Mouse (Mus musculus) neural tube, embryonic 13.5 days (tissue): ENCODE data around the gene Ypel3. TPM values are rescaled to one million over a fixed set of nuclear protein-coding genes. Genes with fewer than 3 reads are reported as not detected.

Experiments used
- ATAC-seq: fragments of 200-750 bp; cut with Nextera tagmentation; 2 replicates; pipeline ENCODE4 v1.8.0; 2017; ENCODE audit warnings: low read depth, mild to moderate bottlenecking, moderate TSS enrichment, moderate library complexity
- H3K27ac ChIP-seq: fragments of 300-500 bp; sonication (generic); replicated peaks from 2 replicates; pipeline ENCODE4 v1.5.1; 2015; ENCODE audit warnings: moderate library complexity, mild to moderate bottlenecking, inconsistent platforms
- H3K27me3 ChIP-seq: fragments of 300-500 bp; sonication (generic); 2 replicates; pipeline ENCODE4 v1.6.1; 2015; ENCODE audit warnings: mild to moderate bottlenecking, inconsistent platforms
- H3K36me3 ChIP-seq: fragments of 300-500 bp; sonication (generic); 2 replicates; pipeline ENCODE4 v1.6.1; 2015; ENCODE audit warnings: mild to moderate bottlenecking, inconsistent platforms
- H3K4me1 ChIP-seq: fragments of 300-500 bp; sonication (generic); replicated peaks from 2 replicates; pipeline ENCODE4 v1.6.1; 2015; ENCODE audit warnings: inconsistent platforms
- H3K4me2 ChIP-seq: fragments of 300-500 bp; sonication (generic); 2 replicates; pipeline ENCODE4 v1.6.1; 2015; ENCODE audit warnings: inconsistent platforms, mild to moderate bottlenecking, moderate library complexity
- H3K4me3 ChIP-seq: fragments of 300-500 bp; sonication (generic); 2 replicates; pipeline ENCODE4 v1.5.1; 2015; ENCODE audit warnings: mild to moderate bottlenecking, inconsistent platforms
- H3K9ac ChIP-seq: fragments of 300-500 bp; sonication (generic); 2 replicates; pipeline ENCODE4 v1.6.1; 2015; ENCODE audit warnings: moderate library complexity, mild to moderate bottlenecking, inconsistent platforms
- H3K9me3 ChIP-seq: fragments of 300-500 bp; sonication (generic); 2 replicates; pipeline ENCODE4 v1.6.1; 2016; ENCODE audit warnings: inconsistent platforms
- WGBS: fragments of 180-500 bp; shearing (Covaris S2); methylation state at CpG from one replicate; pipeline ENCODE4 v1.1.7; 2015; 5-methylcytosine and 5-hydroxymethylcytosine counted together
- polyA plus RNA-seq: library from polyadenylated mRNA; unstranded; fragments of >200 nt; fragmentation: Nextera tagmentation; extraction: Ambion mirVana; gene quantifications from 2 replicates; pipeline ENCODE4 v1.2.1, GENCODE M21; 2015

Ypel3 gene
- polyA plus RNA-seq, 1 experiment from 2014 or later, result 215 TPM

- peak within 1 kb of the TSS; percentile 96 for H3K27ac ChIP-seq
- peak within 1 kb of the TSS; percentile 88 for H3K4me3 ChIP-seq
- 28% methylated on average over 21 of the region's 21 CpGs for WGBS
- H3K36me3 ChIP-seq, result peaks cover 32% of the 10 kb centered on the region
- peak within 1 kb of the TSS; percentile 87 for H3K4me2 ChIP-seq
- H3K4me1 ChIP-seq, result peaks cover 51% of the 10 kb centered on the region
- no peaks in the 10 kb centered on the region for H3K27me3 ChIP-seq
- ATAC-seq, result no peak
- peak within 1 kb of the TSS; percentile 93 for H3K9ac ChIP-seq
- no peaks in the 10 kb centered on the region for H3K9me3 ChIP-seq
Observed at GRCm38 (mm10) chr7:126797411-126798126, 20.8 kb downstream of the Ypel3 start, which contains the start of gene Fam57b. Gene Fam57b (plus strand): TSS chr7:126797668.

- peak overlapping the region; percentile 96 for H3K27ac ChIP-seq
- peak overlapping the region; percentile 93 for H3K9ac ChIP-seq
- H3K4me1 ChIP-seq, result peaks cover 44% of the 10 kb centered on the region
- H3K27me3 ChIP-seq, result no peaks in the 10 kb centered on the region
- ATAC-seq, result no peak
- peak overlapping the region; percentile 88 for H3K4me3 ChIP-seq
- 1% methylated on average over 40 of the region's 40 CpGs for WGBS
- peak overlapping the region; percentile 87 for H3K4me2 ChIP-seq
- H3K36me3 ChIP-seq, result peaks cover 38% of the 10 kb centered on the region
- no peaks in the 10 kb centered on the region for H3K9me3 ChIP-seq
Observed at GRCm38 (mm10) chr7:126798127-126799049, 21.6 kb downstream of the Ypel3 start.

- peak overlapping the region; percentile 96 for H3K27ac ChIP-seq
- peak overlapping the region; percentile 87 for H3K4me2 ChIP-seq
- peak; percentile 96 for ATAC-seq
- H3K4me1 ChIP-seq, result peaks cover 44% of the 10 kb centered on the region
- H3K4me3 ChIP-seq, result peak overlapping the region; percentile 88
- H3K9me3 ChIP-seq, result no peaks in the 10 kb centered on the region
- WGBS, result 0% methylated on average over 33 of the region's 36 CpGs
- peaks cover 38% of the 10 kb centered on the region for H3K36me3 ChIP-seq
- H3K9ac ChIP-seq, result peak overlapping the region; percentile 93
- H3K27me3 ChIP-seq, result no peaks in the 10 kb centered on the region
Observed at GRCm38 (mm10) chr7:126799050-126799467, 22.3 kb downstream of the Ypel3 start.

- peak overlapping the region; percentile 85 for H3K9ac ChIP-seq
- ATAC-seq, result peak; percentile 93
- peak overlapping the region; percentile 96 for H3K27ac ChIP-seq
- H3K36me3 ChIP-seq, result peaks cover 36% of the 10 kb centered on the region
- H3K4me2 ChIP-seq, result peak overlapping the region; percentile 87
- no peaks in the 10 kb centered on the region for H3K9me3 ChIP-seq
- 1% methylated on average over 37 of the region's 38 CpGs for WGBS
- no peaks in the 10 kb centered on the region for H3K27me3 ChIP-seq
- H3K4me3 ChIP-seq, result peak overlapping the region; percentile 88
- peaks cover 44% of the 10 kb centered on the region for H3K4me1 ChIP-seq
Observed at GRCm38 (mm10) chr7:126799468-126800268, 22.9 kb downstream of the Ypel3 start.

GRCm38 (mm10) chr7:126800269-126801056 lies 23.7 kb downstream of the Ypel3 start:
- H3K27me3 ChIP-seq, result no peaks in the 10 kb centered on the region
- peaks cover 28% of the 10 kb centered on the region for H3K36me3 ChIP-seq
- WGBS, result 36% methylated on average over 5 of the region's 5 CpGs

GRCm38 (mm10) chr7:126801057-126801422 lies 24.3 kb downstream of the Ypel3 start:
- peaks cover 22% of the 10 kb centered on the region for H3K36me3 ChIP-seq
- no peak overlapping the region for H3K4me2 ChIP-seq
- peaks cover 38% of the 10 kb centered on the region for H3K4me1 ChIP-seq
- no peak overlapping the region for H3K4me3 ChIP-seq
- no peak overlapping the region for H3K9ac ChIP-seq
- WGBS, result 95% methylated on average over 16 of the region's 16 CpGs
- no peaks in the 10 kb centered on the region for H3K9me3 ChIP-seq
- H3K27me3 ChIP-seq, result no peaks in the 10 kb centered on the region
- no peak overlapping the region for H3K27ac ChIP-seq
- ATAC-seq, result no peak

More at GRCm38 (mm10) chr7:126800269-126801056, 23.7 kb downstream of the Ypel3 start:
- Histone ChIP-seq H3K9ac (peak overlapping the region; percentile 85), H3K4me1 (peaks cover 44% of the 10 kb centered on the region), H3K27ac (peak overlapping the region; percentile 96), H3K4me2 (peak overlapping the region; percentile 87), H3K4me3 (peak overlapping the region; percentile 88), H3K9me3 (no peaks in the 10 kb centered on the region)
- ATAC-seq, result no peak

- Histone ChIP-seq H3K4me1 (peaks cover 25% of the 10 kb centered on the region), H3K4me2 (no peak overlapping the region), H3K27me3 (no peaks in the 10 kb centered on the region), H3K27ac (no peak overlapping the region), H3K4me3 (no peak overlapping the region), H3K9ac (no peak overlapping the region), H3K36me3 (0 out of 2 replicates have a peak, but pooled peaks cover 10% of the 10 kb centered on the region), H3K9me3 (no peaks in the 10 kb centered on the region)
- WGBS, result 88% methylated on average over 11 of the region's 11 CpGs
- ATAC-seq, result no peak
Observed at GRCm38 (mm10) chr7:126802134-126802889, 25.6 kb downstream of the Ypel3 start.

- Histone ChIP-seq H3K36me3 (0 out of 2 replicates have a peak, but pooled peaks cover 10% of the 10 kb centered on the region), H3K4me3 (no peak overlapping the region), H3K27ac (no peak overlapping the region), H3K27me3 (no peaks in the 10 kb centered on the region), H3K4me2 (no peak overlapping the region), H3K9ac (no peak overlapping the region), H3K4me1 (peaks cover 25% of the 10 kb centered on the region), H3K9me3 (no peaks in the 10 kb centered on the region)
- ATAC-seq, result no peak
- 92% methylated on average over 6 of the region's 6 CpGs for WGBS
Observed at GRCm38 (mm10) chr7:126803181-126803580, 26.4 kb downstream of the Ypel3 start.

GRCm38 (mm10) chr7:126803751-126804150 lies 27.0 kb downstream of the Ypel3 start:
- H3K27ac ChIP-seq, result no peak overlapping the region
- no peaks in the 10 kb centered on the region for H3K27me3 ChIP-seq
- no peak overlapping the region for H3K4me2 ChIP-seq
- no peak for ATAC-seq
- H3K9me3 ChIP-seq, result no peaks in the 10 kb centered on the region
- H3K4me3 ChIP-seq, result no peak overlapping the region
- H3K4me1 ChIP-seq, result peaks cover 28% of the 10 kb centered on the region
- no peak overlapping the region for H3K9ac ChIP-seq
- H3K36me3 ChIP-seq, result 0 out of 2 replicates have a peak, but pooled peaks cover 10% of the 10 kb centered on the region

- H3K4me2 ChIP-seq, result no peak overlapping the region
- 83% methylated on average over 6 of the region's 6 CpGs for WGBS
- no peaks in the 10 kb centered on the region for H3K9me3 ChIP-seq
- H3K36me3 ChIP-seq, result 0 out of 2 replicates have a peak, but pooled peaks cover 10% of the 10 kb centered on the region
- H3K9ac ChIP-seq, result 0 out of 2 replicates have a peak overlapping the region, but pooled peaks have one; percentile 84
- no peak overlapping the region for H3K4me3 ChIP-seq
- ATAC-seq, result no peak
- peaks cover 23% of the 10 kb centered on the region for H3K4me1 ChIP-seq
- H3K27ac ChIP-seq, result no peak overlapping the region
- no peaks in the 10 kb centered on the region for H3K27me3 ChIP-seq
Observed at GRCm38 (mm10) chr7:126806956-126807355, 30.2 kb downstream of the Ypel3 start.
